Mouse (Mus musculus) large intestine, adult 2 months (tissue): ENCODE data around the gene Slc7a14. TPM values are rescaled to one million over a fixed set of nuclear protein-coding genes. Genes with fewer than 3 reads are reported as not detected.
"Not testable (repeated sequence)": the region's sequence is repeated elsewhere in the genome, so short reads cannot be mapped to it uniquely, and the experiment has no call there.

Experiments used
- DNase-seq: peaks from one replicate; pipeline ENCODE4 v3.0.0-alpha.2; 2012; ENCODE audit warnings: low read depth, low spot score
- WGBS: fragments of 180-500 bp; shearing (Covaris S2); methylation state at CpG from one replicate; pipeline ENCODE4 v1.1.7; 2018; 5-methylcytosine and 5-hydroxymethylcytosine counted together
- polyA plus RNA-seq: library from polyadenylated mRNA; depleted of rRNA; stranded (reverse); fragments of >200 nt; gene quantifications from 2 replicates; pipeline ENCODE4 v1.2.3, GENCODE M21; 2012; rRNA removed

Gene Slc7a14
- polyA plus RNA-seq: 0.30 and 0.37 TPM in 2 replicates

GRCm38 (mm10) chr3:31309934-31310787 is at the start of gene Slc7a14:
Slc7a14 (minus strand) TSS chr3:31310378.
- DNase-seq: no peak

GRCm38 (mm10) chr3:31346540-31346939 is 36.4 kb upstream of the Slc7a14 start:
- DNase-seq: no peak
- WGBS: 77% methylated on average over 4 of the region's 4 CpGs

More at GRCm38 (mm10) chr3:31309934-31310787, at the start of gene Slc7a14:
- WGBS: 3% methylated on average over 38 of the region's 38 CpGs

- WGBS: 56% methylated on average over 4 of the region's 4 CpGs
- no peak for DNase-seq
Measured at GRCm38 (mm10) chr3:31345766-31346165, 35.6 kb upstream of the Slc7a14 start.

GRCm38 (mm10) chr3:31339236-31339635 is 29.1 kb upstream of the Slc7a14 start:
- 39% methylated on average over 3 of the region's 3 CpGs for WGBS
- DNase-seq: no peak

GRCm38 (mm10) chr3:31328237-31328836 is 18.2 kb upstream of the Slc7a14 start:
- DNase-seq: no peak
- 75% methylated on average over 7 of the region's 7 CpGs for WGBS

- WGBS: 92% methylated on average over 5 of the region's 5 CpGs
- DNase-seq: no peak
Measured at GRCm38 (mm10) chr3:31327791-31328190, 17.6 kb upstream of the Slc7a14 start.

- WGBS: 53% methylated on average over 3 of the region's 3 CpGs
- DNase-seq: no peak
Measured at GRCm38 (mm10) chr3:31324231-31324654, 14.1 kb upstream of the Slc7a14 start.

GRCm38 (mm10) chr3:31309371-31309933 is 726 bp downstream of the Slc7a14 start:
- DNase-seq: no peak
- 7% methylated on average over 36 of the region's 36 CpGs for WGBS

- WGBS: 8% methylated on average over 14 of the region's 14 CpGs
- no peak for DNase-seq
Measured at GRCm38 (mm10) chr3:31308906-31309305, 1.3 kb downstream of the Slc7a14 start.

- no peak for DNase-seq
- WGBS: 82% methylated on average over 6 of the region's 6 CpGs
Measured at GRCm38 (mm10) chr3:31307936-31308335, 2.2 kb downstream of the Slc7a14 start.

- no peak for DNase-seq
- WGBS: 53% methylated on average over 11 of the region's 11 CpGs
Measured at GRCm38 (mm10) chr3:31291673-31292602, 18.2 kb downstream of the Slc7a14 start.

GRCm38 (mm10) chr3:31287421-31287948 is 22.7 kb downstream of the Slc7a14 start:
- no peak for DNase-seq
- WGBS: 75% methylated on average over 3 of the region's 3 CpGs

GRCm38 (mm10) chr3:31281116-31281515 is 29.1 kb downstream of the Slc7a14 start:
- WGBS: 52% methylated on average over 2 of the region's 2 CpGs
- no peak for DNase-seq

- no peak for DNase-seq
- 27% methylated on average over 2 of the region's 2 CpGs for WGBS
Measured at GRCm38 (mm10) chr3:31274875-31275274, 35.3 kb downstream of the Slc7a14 start.

GRCm38 (mm10) chr3:31273247-31273646 is 36.9 kb downstream of the Slc7a14 start:
- DNase-seq: not testable (repeated sequence)

- 76% methylated on average over 2 of the region's 2 CpGs for WGBS
- DNase-seq: no peak
Measured at GRCm38 (mm10) chr3:31272635-31273034, 37.5 kb downstream of the Slc7a14 start.

- 75% methylated on average over 4 of the region's 4 CpGs for WGBS
- DNase-seq: no peak
Measured at GRCm38 (mm10) chr3:31269551-31270317, 40.4 kb downstream of the Slc7a14 start.

GRCm38 (mm10) chr3:31267921-31268320 is 42.3 kb downstream of the Slc7a14 start:
- WGBS: 35% methylated on average over 2 of the region's 2 CpGs
- no peak for DNase-seq

GRCm38 (mm10) chr3:31266941-31267340 is 43.2 kb downstream of the Slc7a14 start:
- 79% methylated on average over 7 of the region's 7 CpGs for WGBS

More at GRCm38 (mm10) chr3:31266941-31267340, 43.2 kb downstream of the Slc7a14 start:
- DNase-seq: no peak
